Mouse (Mus musculus) gastrocnemius, adult 18-20 months (tissue): ENCODE results near the gene Kcnab1. TPM values are rescaled to one million over a fixed set of nuclear protein-coding genes. Genes with fewer than 3 reads are reported as not detected.

Source experiments
- DNase-seq: peaks from one replicate; pipeline ENCODE4 v3.0.0; 2021; ENCODE audit warnings: low spot score
- total RNA-seq, 2 experiments: library from RNA; stranded (reverse); gene quantifications; 2 replicates each; pipeline ENCODE4 v1.2.3; 2021

The Kcnab1 gene
- total RNA-seq, 2 experiments from 2014 or later = 43.3 to 44.8 TPM

GRCm38 (mm10) chr3:65302559-65302958 lies 193.4 kb downstream of the Kcnab1 start:
- DNase-seq = no peak

- no peak for DNase-seq
Measured at GRCm38 (mm10) chr3:65315837-65316236, 206.7 kb downstream of the Kcnab1 start.

GRCm38 (mm10) chr3:65316738-65317137 lies 207.6 kb downstream of the Kcnab1 start:
- no peak for DNase-seq

- DNase-seq = peak; percentile 73
Measured at GRCm38 (mm10) chr3:65317876-65318537, 208.8 kb downstream of the Kcnab1 start.

GRCm38 (mm10) chr3:65319248-65320008 lies 210.2 kb downstream of the Kcnab1 start:
- no peak for DNase-seq

- DNase-seq = no peak
Measured at GRCm38 (mm10) chr3:65320990-65321389, 211.8 kb downstream of the Kcnab1 start.

GRCm38 (mm10) chr3:65321981-65322779 lies 213.0 kb downstream of the Kcnab1 start:
- DNase-seq = no peak

- no peak for DNase-seq
Measured at GRCm38 (mm10) chr3:65325254-65325653, 216.1 kb downstream of the Kcnab1 start.

- no peak for DNase-seq
Measured at GRCm38 (mm10) chr3:65328814-65329213, 219.6 kb downstream of the Kcnab1 start.

GRCm38 (mm10) chr3:65337835-65338464 lies 228.8 kb downstream of the Kcnab1 start:
- peak; percentile 56 for DNase-seq

- DNase-seq = peak; percentile 54
Measured at GRCm38 (mm10) chr3:65340173-65340951, 231.2 kb downstream of the Kcnab1 start.

GRCm38 (mm10) chr3:65346176-65346575 lies 237.0 kb downstream of the Kcnab1 start:
- no peak for DNase-seq

GRCm38 (mm10) chr3:65352278-65353127 lies 243.3 kb downstream of the Kcnab1 start:
- DNase-seq = no peak

- DNase-seq = no peak
Measured at GRCm38 (mm10) chr3:65353263-65354037, 244.3 kb downstream of the Kcnab1 start.

GRCm38 (mm10) chr3:65355479-65355878 lies 246.3 kb downstream of the Kcnab1 start:
- no peak for DNase-seq

GRCm38 (mm10) chr3:65358275-65358674 lies 249.1 kb downstream of the Kcnab1 start:
- DNase-seq = peak; percentile 51

- no peak for DNase-seq
Measured at GRCm38 (mm10) chr3:65358841-65359240, 249.7 kb downstream of the Kcnab1 start.

GRCm38 (mm10) chr3:65360163-65360969 lies 251.2 kb downstream of the Kcnab1 start:
- no peak for DNase-seq
